Mouse (Mus musculus) embryonic facial prominence, embryonic 11.5 days (tissue): ENCODE data around the gene Optn. TPM values are rescaled to one million over a fixed set of nuclear protein-coding genes. Genes with fewer than 3 reads are reported as not detected.
"Not testable (repeated sequence)": the region's sequence is repeated elsewhere in the genome, so short reads cannot be mapped to it uniquely, and the experiment has no call there.

ENCODE experiments used
- ATAC-seq: fragments of 200-750 bp; cut with Nextera tagmentation; replicated peaks from 2 replicates; pipeline ENCODE4 v1.8.0; 2017; ENCODE audit warnings: low read depth; ENCODE audit not compliant: insufficient number of reproducible peaks, low FRiP score, low TSS enrichment
- DNase-seq: peaks from one replicate; pipeline ENCODE4 v3.0.0-alpha.2; 2015; ENCODE audit warnings: low spot score
- H3K27ac ChIP-seq: fragments of 300-500 bp; sonication (generic); replicated peaks from 2 replicates; pipeline ENCODE4 v1.5.1; 2014; ENCODE audit warnings: mild to moderate bottlenecking, low read depth, low read length, control low read depth
- H3K27me3 ChIP-seq: fragments of 300-500 bp; sonication (generic); 2 replicates; pipeline ENCODE4 v1.6.1; 2014; ENCODE audit warnings: mild to moderate bottlenecking, low read length, moderate library complexity, mixed read lengths; ENCODE audit not compliant: control insufficient read depth, insufficient read depth
- H3K36me3 ChIP-seq: fragments of 300-500 bp; sonication (generic); replicated peaks from 2 replicates; pipeline ENCODE4 v1.6.1; 2014; ENCODE audit warnings: low read depth, mild to moderate bottlenecking, low read length, moderate library complexity, mixed read lengths; ENCODE audit not compliant: control insufficient read depth, insufficient read depth
- H3K4me1 ChIP-seq: fragments of 300-500 bp; sonication (generic); 2 replicates; pipeline ENCODE4 v1.6.1; 2014; ENCODE audit warnings: low read length, mixed read lengths; ENCODE audit not compliant: control insufficient read depth, insufficient read depth
- H3K4me2 ChIP-seq: fragments of 300-500 bp; sonication (generic); 2 replicates; pipeline ENCODE4 v1.6.1; 2014; ENCODE audit warnings: low read depth, mild to moderate bottlenecking, control low read depth, low read length, moderate library complexity
- H3K4me3 ChIP-seq: fragments of 300-500 bp; sonication (generic); 2 replicates; pipeline ENCODE4 v1.5.1; 2014; ENCODE audit warnings: low read depth, low read length, control low read depth
- H3K9ac ChIP-seq: fragments of 300-500 bp; sonication (generic); replicated peaks from 2 replicates; pipeline ENCODE4 v1.6.1; 2014; ENCODE audit warnings: mild to moderate bottlenecking, control low read depth, low read length
- H3K9me3 ChIP-seq: fragments of 300-500 bp; sonication (generic); replicated peaks from 2 replicates; pipeline ENCODE4 v1.6.1; 2016; ENCODE audit warnings: mild to moderate bottlenecking, low read length, inconsistent platforms, mixed read lengths; ENCODE audit not compliant: control insufficient read depth
- WGBS: fragments of 180-500 bp; shearing (Covaris S2); extraction: QIAGEN DNeasy Blood & Tissue Kit; methylation state at CpG from one replicate; pipeline ENCODE4 v1.1.7; 2014; 5-methylcytosine and 5-hydroxymethylcytosine counted together
- polyA plus RNA-seq: library from polyadenylated mRNA; unstranded; fragments of >200 nt; fragmentation: Nextera tagmentation; extraction: Ambion mirVana; gene quantifications from 2 replicates; pipeline ENCODE4 v1.2.1, GENCODE M21; 2014

The Optn gene
- polyA plus RNA-seq, 1 experiment from 2014 or later = 6.2 TPM

- no peaks in the 10 kb centered on the region for H3K36me3 ChIP-seq
- WGBS = 84% methylated on average over 5 of the region's 5 CpGs
- H3K4me1 ChIP-seq = no peaks in the 10 kb centered on the region
- H3K4me2 ChIP-seq = no peak overlapping the region
- no peaks in the 10 kb centered on the region for H3K9me3 ChIP-seq
- no peak overlapping the region for H3K27ac ChIP-seq
- H3K27me3 ChIP-seq = no peaks in the 10 kb centered on the region
- H3K9ac ChIP-seq = no peak overlapping the region
- H3K4me3 ChIP-seq = no peak overlapping the region
- ATAC-seq = no peak
- no peak for DNase-seq
Measured at GRCm38 (mm10) chr2:5094876-5095275, 31.0 kb upstream of the Optn start.

GRCm38 (mm10) chr2:5090385-5090784 lies 26.5 kb upstream of the Optn start:
- 83% methylated on average over 4 of the region's 4 CpGs for WGBS
- not testable (repeated sequence) for H3K36me3 ChIP-seq, H3K4me2 ChIP-seq, H3K4me3 ChIP-seq, H3K27ac ChIP-seq, H3K27me3 ChIP-seq, H3K9ac ChIP-seq, H3K4me1 ChIP-seq, ATAC-seq, H3K9me3 ChIP-seq
- peak; percentile 52 for DNase-seq

DNA sequence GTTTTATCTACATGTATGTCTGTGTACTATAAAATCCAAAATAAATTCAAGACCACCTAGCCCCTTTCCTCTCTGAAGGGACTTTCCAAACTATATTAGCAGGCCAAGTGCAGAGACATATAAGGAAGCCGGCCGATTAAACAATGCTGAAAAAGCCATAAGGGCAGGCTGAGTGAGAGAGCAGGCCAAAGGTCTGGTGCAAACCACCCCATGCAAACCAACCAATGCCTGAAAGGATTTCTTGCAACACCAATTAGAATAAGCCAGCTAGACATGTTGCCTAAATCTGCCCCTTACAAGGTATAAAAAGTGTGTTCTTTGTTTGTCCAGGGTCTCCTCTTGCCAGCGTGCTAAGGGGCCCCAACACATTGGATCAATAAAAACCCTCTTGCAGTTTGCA lies 23.8 kb upstream of the Optn start:
- no peak for DNase-seq

GRCm38 (mm10) chr2:5083739-5084138 lies 19.9 kb upstream of the Optn start:
- Histone ChIP-seq H3K27me3 (no peaks in the 10 kb centered on the region), H3K27ac (no peak overlapping the region), H3K9me3 (no peaks in the 10 kb centered on the region), H3K9ac (no peak overlapping the region), H3K4me1 (no peaks in the 10 kb centered on the region), H3K4me3 (no peak overlapping the region), H3K36me3 (no peaks in the 10 kb centered on the region), H3K4me2 (no peak overlapping the region)
- ATAC-seq (no peak), DNase-seq (no peak)
- 83% methylated on average over 7 of the region's 7 CpGs for WGBS

More for the DNA sequence above, 23.8 kb upstream of the Optn start:
- no peaks in the 10 kb centered on the region for H3K4me1 ChIP-seq
- no peak overlapping the region for H3K9ac ChIP-seq
- H3K27me3 ChIP-seq = no peaks in the 10 kb centered on the region
- no peak overlapping the region for H3K4me2 ChIP-seq
- no peak for ATAC-seq
- H3K36me3 ChIP-seq = no peaks in the 10 kb centered on the region
- no peak overlapping the region for H3K27ac ChIP-seq
- H3K9me3 ChIP-seq = no peaks in the 10 kb centered on the region
- no peak overlapping the region for H3K4me3 ChIP-seq
- WGBS = 85% methylated on average over 3 of the region's 3 CpGs

GRCm38 (mm10) chr2:5080053-5080787 lies 16.4 kb upstream of the Optn start:
- Histone ChIP-seq H3K4me2 (peak overlapping the region; percentile 43; the same call in 1 of the 2 replicates), H3K36me3 (no peaks in the 10 kb centered on the region), H3K4me1 (no peaks in the 10 kb centered on the region), H3K27me3 (no peaks in the 10 kb centered on the region), H3K9ac (peak overlapping the region; percentile 34; the same call in 1 of the 2 replicates), H3K27ac (no peak overlapping the region), H3K4me3 (peak overlapping the region; percentile 23), H3K9me3 (no peaks in the 10 kb centered on the region)
- ATAC-seq (no peak), DNase-seq (peak; percentile 83)
- 6% methylated on average over 14 of the region's 14 CpGs for WGBS

DNA sequence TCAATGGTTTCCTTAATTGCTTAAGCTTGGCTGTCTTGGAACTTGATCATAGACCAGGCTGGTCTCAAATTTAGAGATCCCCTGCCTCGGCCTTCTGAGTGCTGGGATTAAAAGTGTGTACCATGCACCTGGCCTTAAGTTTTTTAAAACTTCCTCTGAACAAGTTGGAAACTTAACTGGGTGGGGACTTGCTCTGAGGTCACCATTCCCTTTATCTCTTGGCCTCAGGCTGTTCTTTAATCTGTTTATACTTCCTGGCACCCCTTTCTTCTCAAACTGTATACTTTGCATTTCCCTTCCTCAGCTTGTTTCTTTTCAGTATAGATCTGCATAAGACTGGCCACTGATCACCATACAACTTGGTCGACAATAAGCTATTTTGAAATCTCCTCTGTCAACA lies 14.1 kb upstream of the Optn start:
- Histone ChIP-seq H3K9me3 (no peaks in the 10 kb centered on the region), H3K4me2 (no peak overlapping the region), H3K36me3 (no peaks in the 10 kb centered on the region), H3K27me3 (no peaks in the 10 kb centered on the region), H3K9ac (no peak overlapping the region), H3K27ac (no peak overlapping the region), H3K4me3 (no peak overlapping the region), H3K4me1 (no peaks in the 10 kb centered on the region)
- WGBS = 65% methylated on average over 2 of the region's 2 CpGs
- DNase-seq (no peak), ATAC-seq (no peak)

GRCm38 (mm10) chr2:5077490-5077889 lies 13.6 kb upstream of the Optn start:
- ATAC-seq = no peak
- H3K36me3 ChIP-seq = no peaks in the 10 kb centered on the region
- H3K4me3 ChIP-seq = no peak overlapping the region
- no peaks in the 10 kb centered on the region for H3K4me1 ChIP-seq
- DNase-seq = no peak
- H3K27me3 ChIP-seq = no peaks in the 10 kb centered on the region
- 87% methylated on average over 2 of the region's 2 CpGs for WGBS
- H3K9ac ChIP-seq = no peak overlapping the region
- H3K4me2 ChIP-seq = no peak overlapping the region
- no peak overlapping the region for H3K27ac ChIP-seq
- H3K9me3 ChIP-seq = no peaks in the 10 kb centered on the region

DNA sequence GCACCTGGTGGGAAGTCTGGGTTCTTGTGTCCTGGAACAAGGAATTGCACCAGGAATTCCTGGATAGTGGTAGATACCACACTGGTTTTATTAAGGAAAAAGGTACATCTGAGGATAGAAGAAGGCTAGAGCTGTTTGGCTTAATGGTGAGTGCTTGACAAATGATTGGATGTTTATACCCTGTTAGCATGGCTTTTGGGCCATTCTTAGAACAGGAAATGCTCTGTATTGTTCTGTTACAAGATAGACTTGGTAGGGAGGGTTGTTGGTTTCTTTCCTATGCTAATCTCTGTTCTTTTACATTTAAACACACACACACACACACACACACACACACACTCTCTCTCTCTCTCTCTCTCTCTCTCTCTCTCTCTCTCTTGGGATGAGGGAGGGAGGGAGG lies 12.0 kb upstream of the Optn start:
- no peak for ATAC-seq
- Histone ChIP-seq H3K27ac (no peak overlapping the region), H3K9me3 (no peaks in the 10 kb centered on the region), H3K36me3 (no peaks in the 10 kb centered on the region), H3K9ac (no peak overlapping the region), H3K4me2 (no peak overlapping the region), H3K4me1 (no peaks in the 10 kb centered on the region), H3K4me3 (no peak overlapping the region), H3K27me3 (no peaks in the 10 kb centered on the region)
- DNase-seq = no peak
